Mouse (Mus musculus) heart, postnatal 36 days (tissue): ENCODE data around the gene Foxc2. TPM values are rescaled to one million over a fixed set of nuclear protein-coding genes. Genes with fewer than 3 reads are reported as not detected.
"Not testable (repeated sequence)": the region's sequence is repeated elsewhere in the genome, so short reads cannot be mapped to it uniquely, and the experiment has no call there.

ENCODE experiments used
- DNase-seq, 2 experiments: peaks; one replicate each; pipeline ENCODE4 v3.0.0; 2021 to 2022
- intact Hi-C: fragments of 180-260 bp; cut with DNase I; formaldehyde crosslinking; loops from one replicate; pipeline ENCODE4 v1.15.1; 2025
- microRNA-seq, 2 experiments: library from miRNA; unstranded; fragments of <30 nt; microRNA quantifications; one replicate each; pipeline ENCODE4 v1.2.0; 2021; ENCODE audit warnings: borderline number of aligned reads in 2 of 2
- total RNA-seq, 2 experiments: library from RNA; stranded (reverse); gene quantifications; 2 replicates each; pipeline ENCODE4 v1.2.3; 2021

The Foxc2 gene
- total RNA-seq, 2 experiments from 2014 or later, result 1.9 to 2.4 TPM

DNA sequence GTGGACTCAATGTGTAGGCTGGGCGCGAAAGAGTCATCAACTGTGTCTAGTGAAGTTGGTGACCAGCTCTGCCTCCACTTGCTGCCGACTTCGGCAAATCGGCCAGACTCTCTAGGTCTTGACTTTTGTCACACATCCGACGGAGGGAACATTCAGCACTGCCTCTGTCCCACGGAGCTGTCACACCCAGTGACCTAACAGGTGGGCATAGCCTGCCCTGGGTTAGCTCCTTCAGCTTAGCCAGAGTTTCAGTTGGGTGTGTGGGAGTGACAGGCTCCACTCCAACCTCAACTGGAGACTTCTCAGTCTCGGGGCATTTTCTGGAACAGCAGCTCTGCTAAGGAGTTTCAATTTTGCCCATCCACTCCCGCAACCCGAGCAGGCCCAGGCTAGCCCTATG is 18.5 kb downstream of the Foxc2 start:
- intact Hi-C loops, result no loop called here
- DNase-seq, result no peak

DNA sequence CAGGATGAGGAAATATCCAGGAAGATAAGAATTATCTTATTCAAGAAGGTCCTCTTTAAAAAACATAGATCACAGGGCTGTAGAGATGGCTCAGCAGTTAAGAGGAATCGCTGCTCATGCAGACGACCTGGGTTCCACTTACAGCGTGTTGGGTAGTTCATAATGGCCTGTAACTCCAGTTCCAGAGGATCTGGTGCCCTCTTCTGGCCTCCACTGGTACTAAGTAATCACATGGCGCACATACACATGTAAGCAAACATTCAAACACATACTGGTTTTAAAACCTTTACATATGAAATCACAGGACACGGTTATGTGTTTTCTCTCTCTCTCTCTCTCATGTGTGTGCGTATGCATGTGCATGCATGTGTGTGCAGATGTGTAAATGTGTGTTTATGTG is 20.9 kb downstream of the Foxc2 start:
- DNase-seq, result no peak
- intact Hi-C loops, result no loop called here

GRCm38 (mm10) chr8:121145457-121146134 is 29.6 kb downstream of the Foxc2 start:
- intact Hi-C loops, DNase-seq: not testable (repeated sequence)

GRCm38 (mm10) chr8:121148573-121149083 is 32.7 kb downstream of the Foxc2 start:
- DNase-seq, result no peak
- intact Hi-C loops, result no loop called here

- peak; percentile 57 to 67 for DNase-seq
- intact Hi-C loops, result no loop called here
These were observed 36.4 kb downstream of the Foxc2 start for GRCm38 (mm10) chr8:121152394-121152793.

DNA sequence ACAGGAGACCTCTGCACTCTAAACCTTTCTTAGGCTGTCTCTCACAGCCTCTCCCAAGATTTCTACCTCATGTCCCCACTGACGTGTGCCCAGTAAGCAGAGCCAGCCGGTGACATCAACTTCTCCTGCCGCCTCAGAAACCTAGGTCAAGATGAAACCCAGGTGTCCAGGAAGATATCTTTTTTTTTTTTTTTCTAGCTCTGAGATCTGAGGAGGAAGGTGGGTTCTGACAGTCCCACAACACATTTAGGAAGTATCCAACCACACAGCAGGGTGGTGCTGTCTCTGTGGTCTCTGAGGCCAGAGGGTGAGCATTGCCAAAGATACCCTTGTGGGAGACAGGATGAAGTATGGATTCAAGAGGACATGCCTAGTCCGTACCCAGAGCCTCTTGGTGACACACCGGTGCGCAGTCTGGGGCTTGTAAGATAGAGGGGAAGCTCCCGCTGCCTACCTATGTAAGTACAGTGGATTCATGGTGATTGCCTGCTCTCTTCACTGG is 41.1 kb downstream of the Foxc2 start:
- intact Hi-C loops, result no loop called here
- DNase-seq, result no peak

- intact Hi-C loops, result no loop called here
- DNase-seq, result no peak
These were observed 42.8 kb downstream of the Foxc2 start for GRCm38 (mm10) chr8:121158812-121159211.

GRCm38 (mm10) chr8:121161437-121161836 is 45.5 kb downstream of the Foxc2 start:
- DNase-seq, result no peak
- intact Hi-C loops, result no loop called here

- intact Hi-C loops, result no loop called here
These were observed 46.4 kb downstream of the Foxc2 start for GRCm38 (mm10) chr8:121162413-121162812.

DNA sequence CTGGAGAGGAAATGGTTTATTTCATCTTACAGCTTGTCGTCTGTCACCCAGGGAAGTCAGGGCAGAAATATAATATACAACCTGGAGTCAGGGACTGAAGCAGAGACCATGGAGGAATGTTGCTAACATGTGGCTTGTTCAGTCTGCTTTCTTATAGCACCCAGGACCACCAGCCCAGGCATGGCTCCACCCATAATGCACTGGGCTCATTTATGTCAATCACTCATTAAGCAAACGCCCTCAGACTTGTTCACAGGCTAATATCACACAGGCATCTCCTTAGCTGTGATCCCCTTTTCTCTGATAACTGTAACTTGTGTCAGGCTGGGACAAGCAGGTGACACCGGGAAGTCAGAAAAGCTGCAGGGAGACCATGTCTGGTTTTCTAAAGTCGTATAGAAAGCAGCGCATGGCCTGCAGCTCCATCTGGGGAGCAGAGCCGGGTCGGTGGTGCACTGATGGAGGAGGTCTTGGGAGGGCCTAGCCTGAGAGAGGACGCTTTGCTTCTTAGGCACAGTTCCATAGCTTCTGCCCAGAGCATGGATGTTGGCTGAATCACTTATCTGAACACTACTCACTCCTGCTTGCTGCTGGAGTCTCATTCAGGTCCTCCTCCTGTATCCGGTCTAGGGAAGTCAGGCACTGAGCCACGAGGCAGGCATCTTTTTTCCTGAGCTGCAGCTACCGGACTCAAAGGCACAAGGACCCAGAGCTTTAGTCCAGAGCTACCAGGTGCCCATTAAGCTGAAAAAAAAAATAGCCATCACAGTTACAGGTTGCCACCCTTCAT is 47.1 kb downstream of the Foxc2 start:
- DNase-seq, result no peak
- intact Hi-C loops, result no loop called here

More at GRCm38 (mm10) chr8:121162413-121162812, 46.4 kb downstream of the Foxc2 start:
- no peak for DNase-seq

GRCm38 (mm10) chr8:121164017-121164469 is 48.1 kb downstream of the Foxc2 start:
- intact Hi-C loops, result no loop called here
- DNase-seq, result peak in 1 of 2 experiments; percentile 23

GRCm38 (mm10) chr8:121168033-121168432 is 52.1 kb downstream of the Foxc2 start:
- DNase-seq, result no peak
- intact Hi-C loops, result no loop called here

Small RNA genes within 50 kb of the gene (microRNA-seq; reads per million reads assigned to microRNA genes)
- 0 reads per million in 2 experiments for gene Gm27530

Other genes with a start within 250 kb of the Foxc2 start
- under 1 TPM; 0.22 to 0.25 TPM for gene Foxf1, start 31.8 kb upstream of the Foxc2 start, total RNA-seq
- 10 to 100 TPM; 11.0 to 12.2 TPM for gene Mthfsd, start 7.8 kb upstream of the Foxc2 start, total RNA-seq
- gene Foxl1, start 11.8 kb downstream of the Foxc2 start, total RNA-seq, result under 1 TPM in 1 of 2 experiments, not detected in 1; 0.14 TPM